Mouse (Mus musculus) embryonic facial prominence, embryonic 10.5 days (tissue): ENCODE measurements around the gene Eps15l1. TPM values are rescaled to one million over a fixed set of nuclear protein-coding genes. Genes with fewer than 3 reads are reported as not detected.

Experiments
- DNase-seq: peaks from one replicate; pipeline ENCODE4 v3.0.0-alpha.2; 2017; ENCODE audit warnings: low spot score
- H3K27ac ChIP-seq: fragments of 300-500 bp; sonication (generic); replicated peaks from 2 replicates; pipeline ENCODE4 v1.5.1; 2016; ENCODE audit warnings: mild to moderate bottlenecking
- H3K27me3 ChIP-seq: fragments of 300-500 bp; sonication (generic); replicated peaks from 2 replicates; pipeline ENCODE4 v1.6.1; 2016; ENCODE audit warnings: low read depth, mild to moderate bottlenecking; ENCODE audit not compliant: poor library complexity, severe bottlenecking
- H3K36me3 ChIP-seq: fragments of 300-500 bp; sonication (generic); replicated peaks from 2 replicates; pipeline ENCODE4 v1.6.1; 2016; ENCODE audit warnings: mild to moderate bottlenecking, moderate library complexity
- H3K4me1 ChIP-seq: fragments of 300-500 bp; sonication (generic); 2 replicates; pipeline ENCODE4 v1.6.1; 2016
- H3K4me3 ChIP-seq: fragments of 300-500 bp; sonication (generic); 2 replicates; pipeline ENCODE4 v1.5.1; 2016; ENCODE audit warnings: mild to moderate bottlenecking, moderate library complexity
- H3K9me3 ChIP-seq: fragments of 300-500 bp; sonication (generic); 2 replicates; pipeline ENCODE4 v1.6.1; 2016; ENCODE audit warnings: mild to moderate bottlenecking
- WGBS: fragments of 180-500 bp; shearing (Covaris S2); methylation state at CpG from one replicate; pipeline ENCODE4 v1.1.7; 2016; 5-methylcytosine and 5-hydroxymethylcytosine counted together
- polyA plus RNA-seq: library from polyadenylated mRNA; unstranded; fragments of >200 nt; fragmentation: Nextera tagmentation; extraction: Ambion mirVana; gene quantifications from 2 replicates; pipeline ENCODE4 v1.2.1, GENCODE M21; 2016

Gene Eps15l1
- polyA plus RNA-seq, 1 experiment from 2014 or later = 81.6 TPM

DNA sequence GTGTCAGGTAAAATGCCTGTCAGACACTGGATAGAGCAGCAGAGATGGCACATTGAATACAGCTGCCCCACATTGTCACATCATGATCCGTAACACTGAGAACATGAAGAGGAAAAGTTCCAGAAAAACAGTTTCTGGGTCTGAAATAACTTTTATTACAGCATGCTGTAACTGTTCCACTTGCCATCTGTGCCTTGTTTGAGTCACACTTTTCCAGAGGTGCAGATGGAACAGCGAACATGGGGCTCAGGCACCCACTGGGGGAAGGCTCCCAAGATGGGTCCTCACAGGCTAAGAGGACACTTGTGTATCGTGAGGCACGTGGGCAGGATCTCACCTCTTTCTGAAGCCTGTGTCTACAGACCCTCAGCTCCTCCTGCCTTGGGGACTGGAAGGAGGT lies 58.5 kb downstream of the Eps15l1 start:
- H3K9me3 ChIP-seq = no peaks in the 10 kb centered on the region
- DNase-seq = no peak
- WGBS = 94% methylated on average over 4 of the region's 4 CpGs
- no peaks in the 10 kb centered on the region for H3K27me3 ChIP-seq
- no peak overlapping the region for H3K4me3 ChIP-seq
- peaks cover 100% of the 10 kb centered on the region for H3K36me3 ChIP-seq
- no peaks in the 10 kb centered on the region for H3K4me1 ChIP-seq
- H3K27ac ChIP-seq = no peak overlapping the region

DNA sequence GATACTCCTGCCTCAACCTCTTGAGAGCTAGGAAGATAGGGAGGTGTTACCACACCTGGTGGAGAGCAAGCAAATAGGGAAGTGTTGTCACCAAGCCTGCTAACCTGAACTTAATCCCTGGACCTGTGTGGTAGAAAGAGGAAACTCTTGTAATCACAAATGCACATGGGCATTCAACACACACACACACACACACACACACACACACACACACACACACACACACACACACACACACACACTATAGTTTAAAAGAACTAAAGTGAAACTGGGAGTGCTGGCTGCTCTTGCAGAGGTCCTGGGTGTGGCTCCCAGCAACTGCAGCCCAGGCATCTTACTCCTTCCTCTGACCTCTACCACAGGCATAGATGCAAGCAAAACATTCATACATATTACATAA lies 61.1 kb downstream of the Eps15l1 start:
- Histone ChIP-seq H3K27me3 (no peaks in the 10 kb centered on the region), H3K9me3 (no peaks in the 10 kb centered on the region), H3K4me1 (no peaks in the 10 kb centered on the region), H3K4me3 (no peak overlapping the region), H3K27ac (no peak overlapping the region), H3K36me3 (peaks cover 100% of the 10 kb centered on the region)
- DNase-seq = no peak

DNA sequence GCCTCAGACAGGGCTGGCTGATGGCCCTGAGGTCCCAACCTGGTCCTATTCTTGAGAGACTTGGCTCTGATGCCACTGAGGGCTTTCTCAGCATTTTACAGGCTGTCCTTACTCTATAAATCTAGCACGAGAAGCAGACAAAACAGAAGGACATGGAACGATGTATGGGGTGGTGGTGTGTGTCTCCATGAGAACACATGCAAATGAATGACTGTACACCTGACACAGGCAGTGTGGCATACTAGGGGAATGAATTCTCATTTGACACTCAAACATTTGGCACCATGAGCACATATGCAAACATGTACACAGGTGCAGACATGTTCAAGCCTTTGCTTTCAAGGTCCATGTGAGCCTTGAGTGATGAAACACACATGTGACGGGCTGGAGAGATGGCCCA lies 64.7 kb downstream of the Eps15l1 start:
- 91% methylated on average over 3 of the region's 3 CpGs for WGBS
- Histone ChIP-seq H3K4me3 (no peak overlapping the region), H3K4me1 (no peaks in the 10 kb centered on the region), H3K9me3 (no peaks in the 10 kb centered on the region), H3K36me3 (peaks cover 100% of the 10 kb centered on the region), H3K27ac (no peak overlapping the region), H3K27me3 (no peaks in the 10 kb centered on the region)
- DNase-seq = no peak

DNA sequence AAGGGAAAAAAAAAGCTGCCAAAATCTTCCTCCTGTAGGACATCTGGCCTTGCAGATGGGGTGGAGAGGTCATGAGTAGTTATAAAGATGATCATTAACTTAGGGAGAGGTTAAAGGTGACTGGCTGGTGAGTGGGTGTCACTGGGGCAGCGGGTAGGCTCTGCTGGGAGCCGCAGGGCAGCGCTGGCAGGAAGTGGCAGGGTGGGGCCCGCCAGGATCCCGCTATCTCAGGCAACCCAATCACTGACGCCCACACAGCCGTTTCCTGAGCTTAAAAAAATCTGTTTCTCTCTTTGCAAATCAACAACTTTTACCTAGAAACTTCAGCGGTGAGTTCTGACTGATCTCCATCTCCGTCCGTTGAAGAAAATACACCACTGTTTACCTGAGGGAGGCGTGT lies 67.0 kb downstream of the Eps15l1 start:
- H3K4me1 ChIP-seq = no peaks in the 10 kb centered on the region
- H3K36me3 ChIP-seq = peaks cover 78% of the 10 kb centered on the region
- WGBS = 77% methylated on average over 11 of the region's 11 CpGs
- no peaks in the 10 kb centered on the region for H3K9me3 ChIP-seq
- no peak overlapping the region for H3K27ac ChIP-seq
- H3K4me3 ChIP-seq = no peak overlapping the region
- H3K27me3 ChIP-seq = no peaks in the 10 kb centered on the region
- DNase-seq = no peak

DNA sequence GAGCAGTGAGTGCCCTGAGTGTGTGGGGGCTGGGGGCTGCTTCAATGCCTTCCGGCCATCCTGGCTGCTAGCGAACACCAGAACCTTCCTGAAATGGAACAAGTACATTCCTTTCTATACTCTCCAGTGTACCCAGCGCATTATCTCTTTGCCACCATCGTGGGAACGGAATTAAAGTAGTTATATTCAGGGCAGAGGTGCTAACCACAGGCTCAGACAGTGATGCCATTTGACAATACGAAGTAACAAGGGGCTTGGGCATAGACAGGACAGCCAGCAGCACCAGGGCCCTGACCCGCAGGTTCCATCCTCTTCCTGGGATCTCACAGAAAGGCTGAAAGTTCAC lies 67.6 kb downstream of the Eps15l1 start:
- no peak for DNase-seq
- Histone ChIP-seq H3K27me3 (no peaks in the 10 kb centered on the region), H3K4me1 (no peaks in the 10 kb centered on the region), H3K36me3 (peaks cover 77% of the 10 kb centered on the region), H3K9me3 (no peaks in the 10 kb centered on the region), H3K27ac (no peak overlapping the region), H3K4me3 (no peak overlapping the region)
- WGBS = 86% methylated on average over 7 of the region's 7 CpGs

DNA sequence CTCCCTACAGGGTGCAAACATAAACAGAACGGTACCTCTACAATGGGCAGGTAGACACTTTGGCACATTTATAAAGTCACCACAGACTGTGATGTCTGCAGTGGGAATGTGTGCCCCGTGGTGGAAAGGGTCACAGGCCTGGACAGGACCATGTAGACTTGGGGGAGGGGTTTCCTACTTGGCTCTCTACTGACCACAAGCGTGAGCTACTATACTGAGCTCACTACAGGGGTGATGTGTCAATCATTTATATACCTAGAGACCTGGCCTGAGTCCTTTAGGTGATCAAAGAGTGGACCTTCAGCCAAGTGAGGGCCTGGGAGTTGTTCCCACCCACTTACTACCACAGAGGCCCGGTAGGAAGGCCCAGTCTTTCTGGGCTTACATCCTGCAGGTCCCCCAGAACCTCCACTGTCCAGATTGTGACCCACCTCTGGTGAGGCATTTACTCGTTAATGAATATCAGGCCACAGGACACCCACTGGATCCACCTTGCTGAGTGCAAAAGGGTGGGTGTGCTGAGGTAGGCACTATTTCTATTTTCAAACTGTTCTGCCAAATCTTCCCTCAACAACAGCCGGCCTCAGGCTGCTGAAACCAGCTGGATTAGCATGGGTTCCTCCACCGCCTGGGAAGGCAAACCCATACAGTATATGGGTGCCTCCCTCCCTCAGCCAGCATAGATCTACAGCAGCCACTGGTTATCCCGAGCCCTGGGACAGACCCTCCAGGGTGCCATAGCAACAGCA lies 68.1 kb downstream of the Eps15l1 start:
- 88% methylated on average over 8 of the region's 8 CpGs for WGBS
- Histone ChIP-seq H3K4me1 (no peaks in the 10 kb centered on the region), H3K27me3 (no peaks in the 10 kb centered on the region), H3K27ac (no peak overlapping the region), H3K4me3 (no peak overlapping the region), H3K36me3 (peaks cover 77% of the 10 kb centered on the region), H3K9me3 (no peaks in the 10 kb centered on the region)
- no peak for DNase-seq

DNA sequence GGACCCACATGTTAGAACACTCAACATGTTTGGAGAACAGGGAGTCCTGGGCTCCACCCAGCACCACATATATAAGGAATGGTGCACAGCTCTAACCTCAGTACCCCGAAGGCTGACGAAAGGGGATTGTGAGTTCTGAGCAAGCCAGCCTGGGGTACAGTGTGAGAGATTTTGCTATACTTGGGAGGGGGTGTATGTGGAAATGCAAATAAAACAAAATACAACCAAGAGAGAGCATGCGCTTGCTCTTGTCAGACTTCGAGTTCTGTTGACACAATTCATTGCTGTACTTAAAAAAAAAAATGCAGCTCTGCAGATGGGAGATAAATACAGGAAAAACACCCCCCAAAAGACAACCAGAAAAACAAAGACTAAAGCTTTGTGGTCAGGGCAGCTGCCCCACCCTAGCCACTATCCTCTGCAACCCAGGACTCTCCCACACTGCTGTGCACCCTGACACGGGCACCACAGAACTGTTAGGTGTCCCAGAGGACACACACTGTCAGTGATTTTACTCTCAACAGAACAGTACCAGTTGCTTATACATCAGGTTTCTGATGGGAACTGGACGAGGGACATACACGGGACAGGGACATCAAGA lies 69.8 kb downstream of the Eps15l1 start:
- Histone ChIP-seq H3K4me3 (no peak overlapping the region), H3K4me1 (no peaks in the 10 kb centered on the region), H3K9me3 (no peaks in the 10 kb centered on the region), H3K27ac (no peak overlapping the region), H3K36me3 (peaks cover 75% of the 10 kb centered on the region), H3K27me3 (no peaks in the 10 kb centered on the region)
- WGBS = 89% methylated on average over 7 of the region's 7 CpGs
- DNase-seq = no peak

DNA sequence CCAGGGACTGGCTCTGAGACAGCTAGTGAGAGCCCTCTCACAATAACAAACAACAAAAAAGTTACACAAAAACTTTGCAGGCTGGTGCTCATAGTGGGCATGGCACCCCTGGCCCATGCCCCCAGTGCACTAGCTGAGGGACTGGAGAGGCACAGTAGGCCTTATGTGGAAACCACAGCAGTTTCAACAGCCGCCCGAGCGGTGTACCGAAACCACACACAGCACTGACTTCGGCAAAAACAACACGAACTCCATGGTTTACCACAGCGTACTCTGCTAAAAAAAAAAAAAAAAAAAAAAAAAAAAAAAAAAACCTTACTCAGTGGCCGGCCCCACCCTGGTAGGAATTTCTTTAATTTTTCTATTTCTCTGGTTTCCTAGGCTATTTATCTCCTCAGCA lies 70.5 kb downstream of the Eps15l1 start:
- Histone ChIP-seq H3K36me3 (peaks cover 75% of the 10 kb centered on the region), H3K27ac (no peak overlapping the region), H3K4me1 (no peaks in the 10 kb centered on the region), H3K9me3 (no peaks in the 10 kb centered on the region), H3K27me3 (no peaks in the 10 kb centered on the region), H3K4me3 (no peak overlapping the region)
- 89% methylated on average over 8 of the region's 8 CpGs for WGBS
- DNase-seq = no peak

DNA sequence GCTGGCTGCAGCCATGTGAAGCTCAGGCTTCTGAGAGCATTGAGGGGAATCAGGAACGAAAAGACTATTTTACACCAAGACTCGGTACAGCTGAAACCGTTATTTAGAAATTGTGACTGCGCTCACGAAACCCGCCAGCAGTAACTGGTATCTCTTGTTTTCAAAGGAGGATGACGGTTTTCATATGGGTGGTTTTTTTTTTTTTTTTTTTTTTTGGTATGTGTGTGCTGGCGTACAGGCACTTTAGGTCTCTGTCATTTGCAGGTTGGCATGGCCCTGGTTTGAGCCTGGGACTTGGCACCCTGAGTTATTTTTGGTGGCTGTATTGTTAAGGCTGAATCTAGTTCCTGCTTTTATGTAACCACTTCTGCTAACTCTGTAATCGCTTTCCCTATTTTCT lies 71.4 kb downstream of the Eps15l1 start:
- Histone ChIP-seq H3K27me3 (no peaks in the 10 kb centered on the region), H3K4me3 (no peak overlapping the region), H3K4me1 (no peaks in the 10 kb centered on the region), H3K36me3 (peaks cover 75% of the 10 kb centered on the region), H3K9me3 (no peaks in the 10 kb centered on the region), H3K27ac (no peak overlapping the region)
- no peak for DNase-seq
- WGBS = 95% methylated on average over 9 of the region's 9 CpGs

DNA sequence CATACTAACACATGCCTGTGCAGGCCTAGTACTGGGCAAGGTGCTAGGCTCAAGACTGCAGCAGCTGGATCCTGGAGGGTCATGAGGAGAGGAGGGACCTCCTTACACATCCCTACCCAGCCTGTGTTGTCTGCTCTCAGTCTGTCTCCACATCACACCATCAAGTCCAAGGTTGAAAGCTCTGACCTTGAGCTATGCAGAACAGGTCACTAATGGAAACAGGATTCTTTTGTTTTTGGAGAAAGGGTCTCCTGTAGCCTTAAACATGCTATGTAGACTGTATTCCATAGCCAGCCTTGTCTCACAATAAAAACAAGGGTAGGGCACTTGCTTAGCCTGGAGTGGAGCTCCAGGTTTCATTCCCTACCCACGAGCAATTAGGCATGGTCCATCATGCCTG lies 72.3 kb downstream of the Eps15l1 start:
- Histone ChIP-seq H3K4me3 (no peak overlapping the region), H3K36me3 (peaks cover 75% of the 10 kb centered on the region), H3K9me3 (no peaks in the 10 kb centered on the region), H3K27me3 (no peaks in the 10 kb centered on the region), H3K27ac (no peak overlapping the region), H3K4me1 (no peaks in the 10 kb centered on the region)
- DNase-seq = no peak
- WGBS = 93% methylated on average over 1 of the region's 1 CpGs

DNA sequence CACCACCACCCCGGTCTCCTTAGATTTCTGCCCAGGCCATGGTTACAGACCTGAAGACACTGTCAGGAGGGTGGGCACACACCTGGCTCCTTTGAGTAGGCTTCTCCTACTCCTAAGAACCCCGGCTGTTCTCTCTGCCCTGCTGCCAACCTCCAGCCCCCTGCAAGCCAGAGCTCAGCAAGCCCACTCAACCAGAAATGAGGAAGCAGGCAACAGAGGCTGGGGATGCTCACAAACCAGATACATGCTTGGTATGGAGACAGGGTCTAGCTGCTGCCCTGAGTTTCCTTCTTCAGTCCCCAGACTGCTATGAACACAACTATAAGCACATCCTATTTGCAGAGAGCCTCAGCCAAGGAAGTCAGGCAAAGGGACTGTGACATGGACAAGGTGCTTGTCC lies 73.1 kb downstream of the Eps15l1 start:
- Histone ChIP-seq H3K27me3 (no peaks in the 10 kb centered on the region), H3K4me3 (no peak overlapping the region), H3K9me3 (no peaks in the 10 kb centered on the region), H3K4me1 (no peaks in the 10 kb centered on the region), H3K27ac (no peak overlapping the region), H3K36me3 (peaks cover 70% of the 10 kb centered on the region)
- no peak for DNase-seq
- WGBS = 97% methylated on average over 2 of the region's 2 CpGs

DNA sequence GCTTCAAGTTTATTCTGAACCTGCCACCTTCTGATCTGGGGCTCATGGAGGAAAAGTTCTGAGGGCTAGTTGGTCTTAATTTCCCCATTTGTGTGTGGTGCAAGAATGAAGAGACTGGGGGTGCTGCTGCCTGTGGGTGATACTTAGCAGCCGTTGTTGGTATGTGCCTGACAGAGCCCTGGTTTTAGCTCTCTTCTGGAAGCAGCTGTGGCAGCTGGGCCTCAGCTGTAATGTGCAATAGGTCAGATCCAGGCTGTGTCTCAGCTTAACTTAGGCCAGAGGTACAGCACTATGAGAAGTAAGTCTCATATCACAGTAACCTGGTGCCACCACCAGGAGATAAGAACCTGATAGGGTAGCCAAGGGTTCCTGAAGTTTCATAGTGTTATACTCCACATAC lies 73.7 kb downstream of the Eps15l1 start:
- H3K36me3 ChIP-seq = peaks cover 70% of the 10 kb centered on the region

DNA sequence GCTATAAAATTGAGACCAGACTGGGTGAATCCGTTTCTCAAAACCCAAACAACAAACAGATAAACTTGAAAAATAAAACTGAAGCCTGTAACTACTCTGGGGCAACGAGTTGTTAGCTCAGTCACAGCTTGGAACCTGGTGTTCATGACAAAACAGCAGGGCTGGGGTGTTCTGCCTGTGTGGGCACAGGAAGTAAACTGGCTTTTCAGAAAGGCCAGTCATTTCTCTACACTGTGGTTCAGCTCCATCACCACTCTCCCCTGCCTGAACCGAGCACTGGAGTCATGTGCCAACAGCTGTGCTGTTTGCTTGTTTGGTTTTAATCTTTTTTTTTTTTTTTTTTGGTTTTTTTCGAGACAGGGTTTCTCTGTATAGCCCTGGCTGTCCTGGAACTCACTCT lies 77.5 kb downstream of the Eps15l1 start:
- Histone ChIP-seq H3K27me3 (no peaks in the 10 kb centered on the region), H3K4me1 (no peaks in the 10 kb centered on the region), H3K9me3 (no peaks in the 10 kb centered on the region), H3K36me3 (peaks cover 93% of the 10 kb centered on the region), H3K27ac (no peak overlapping the region), H3K4me3 (no peak overlapping the region)
- no peak for DNase-seq
- WGBS = 77% methylated on average over 4 of the region's 4 CpGs

More for the DNA sequence above, 73.7 kb downstream of the Eps15l1 start:
- no peak for DNase-seq
- no peak overlapping the region for H3K4me3 ChIP-seq
- H3K9me3 ChIP-seq = no peaks in the 10 kb centered on the region
- no peaks in the 10 kb centered on the region for H3K4me1 ChIP-seq
- H3K27me3 ChIP-seq = no peaks in the 10 kb centered on the region
- H3K27ac ChIP-seq = no peak overlapping the region
- 88% methylated on average over 1 of the region's 1 CpGs for WGBS
